Mouse (Mus musculus): ENCODE results near the gene Agfg1. TPM values are rescaled to one million over a fixed set of nuclear protein-coding genes. Genes with fewer than 3 reads are reported as not detected.
"Not testable (repeated sequence)": the region's sequence is repeated elsewhere in the genome, so short reads cannot be mapped to it uniquely, and the experiment has no call there.

Gene Agfg1
- polyA plus RNA-seq, 2 experiments, result 39.6 to 41.8 TPM

GRCm38 (mm10) chr1:82913025-82913424 is 73.7 kb downstream of the Agfg1 start, which contains the start of gene A030005L19Rik:
A030005L19Rik (plus strand) TSS chr1:82913325.
- Histone ChIP-seq H3K27me3 (ENCODE audit: control insufficient read depth, insufficient read depth, low read length) (no peaks in the 10 kb centered on the region), H3K4me1 (ENCODE audit: control insufficient read depth, insufficient read depth, low read length) (no peaks in the 10 kb centered on the region), H3K4me3 (replicated peaks; ENCODE audit: low read length) (no peak within 1 kb of the TSS), H3K9ac (ENCODE audit: low read depth, low read length, severe bottlenecking) (no peak within 1 kb of the TSS), H3K9me3 (ENCODE audit: control insufficient read depth, low read length) (no peaks in the 10 kb centered on the region), H3K27ac (replicated peaks; ENCODE audit: low read depth, low read length) (no peak within 1 kb of the TSS), H3K36me3 (ENCODE audit: control insufficient read depth, insufficient read depth, low read length) (no peaks in the 10 kb centered on the region), H3K4me2 (replicated peaks; ENCODE audit: low read depth, low read length, severe bottlenecking) (no peak within 1 kb of the TSS)
- 87% methylated on average over 3 of the region's 3 CpGs for WGBS
- ATAC-seq (ENCODE audit: low FRiP score, low read depth) (no peak), DNase-seq (ENCODE audit: low spot score) (no peak)
- TF ChIP-seq POLR2A (IDR thresholded peaks at IDR 0.05; ENCODE audit: borderline replicate concordance, extremely low read depth, insufficient read depth, insufficient read length), result no peak

- H3K4me3 ChIP-seq (replicated peaks; ENCODE audit: low read length); ATAC-seq (ENCODE audit: low FRiP score, low read depth); DNase-seq (ENCODE audit: low spot score); H3K4me2 ChIP-seq (replicated peaks; ENCODE audit: low read depth, low read length, severe bottlenecking); H3K27me3 ChIP-seq (ENCODE audit: control insufficient read depth, insufficient read depth, low read length); H3K27ac ChIP-seq (replicated peaks; ENCODE audit: low read depth, low read length); H3K9ac ChIP-seq (ENCODE audit: low read depth, low read length, severe bottlenecking); H3K9me3 ChIP-seq (ENCODE audit: control insufficient read depth, low read length); H3K36me3 ChIP-seq (ENCODE audit: control insufficient read depth, insufficient read depth, low read length); H3K4me1 ChIP-seq (ENCODE audit: control insufficient read depth, insufficient read depth, low read length): not testable (repeated sequence)
- WGBS, result 100% methylated on average over 4 of the region's 5 CpGs
Measured at GRCm38 (mm10) chr1:82913434-82913833, 74.2 kb downstream of the Agfg1 start.

GRCm38 (mm10) chr1:82924650-82925049 is 85.4 kb downstream of the Agfg1 start, which contains the start of gene A030014E15Rik:
A030014E15Rik (plus strand) TSS chr1:82924917.
- no peak for DNase-seq (ENCODE audit: low spot score)
- 85% methylated on average over 6 of the region's 6 CpGs for WGBS
- no peak within 1 kb of the TSS for H3K4me3 ChIP-seq (replicated peaks; ENCODE audit: low read length)
- H3K4me2 ChIP-seq (replicated peaks; ENCODE audit: low read depth, low read length, severe bottlenecking), result no peak within 1 kb of the TSS
- H3K9ac ChIP-seq (ENCODE audit: low read depth, low read length, severe bottlenecking), result no peak within 1 kb of the TSS
- H3K4me1 ChIP-seq (ENCODE audit: control insufficient read depth, insufficient read depth, low read length), result no peaks in the 10 kb centered on the region
- TF ChIP-seq POLR2A (IDR thresholded peaks at IDR 0.05; ENCODE audit: borderline replicate concordance, extremely low read depth, insufficient read depth, insufficient read length), result no peak
- H3K9me3 ChIP-seq (ENCODE audit: control insufficient read depth, low read length), result no peaks in the 10 kb centered on the region
- no peaks in the 10 kb centered on the region for H3K36me3 ChIP-seq (ENCODE audit: control insufficient read depth, insufficient read depth, low read length)
- H3K27ac ChIP-seq (replicated peaks; ENCODE audit: low read depth, low read length), result no peak within 1 kb of the TSS
- ATAC-seq (ENCODE audit: low FRiP score, low read depth), result no peak
- no peaks in the 10 kb centered on the region for H3K27me3 ChIP-seq (ENCODE audit: control insufficient read depth, insufficient read depth, low read length)

GRCm38 (mm10) chr1:82930558-82930957 is 91.3 kb downstream of the Agfg1 start:
- H3K4me3 ChIP-seq (replicated peaks; ENCODE audit: low read length); H3K27ac ChIP-seq (replicated peaks; ENCODE audit: low read depth, low read length); H3K9ac ChIP-seq (ENCODE audit: low read depth, low read length, severe bottlenecking); H3K4me1 ChIP-seq (ENCODE audit: control insufficient read depth, insufficient read depth, low read length); DNase-seq (ENCODE audit: low spot score); H3K36me3 ChIP-seq (ENCODE audit: control insufficient read depth, insufficient read depth, low read length); ATAC-seq (ENCODE audit: low FRiP score, low read depth); H3K9me3 ChIP-seq (ENCODE audit: control insufficient read depth, low read length); H3K4me2 ChIP-seq (replicated peaks; ENCODE audit: low read depth, low read length, severe bottlenecking); H3K27me3 ChIP-seq (ENCODE audit: control insufficient read depth, insufficient read depth, low read length): not testable (repeated sequence)
- 84% methylated on average over 1 of the region's 3 CpGs for WGBS

- not testable (repeated sequence) for H3K4me1 ChIP-seq (ENCODE audit: control insufficient read depth, insufficient read depth, low read length); ATAC-seq (ENCODE audit: low FRiP score, low read depth); H3K4me2 ChIP-seq (replicated peaks; ENCODE audit: low read depth, low read length, severe bottlenecking); H3K27ac ChIP-seq (replicated peaks; ENCODE audit: low read depth, low read length); H3K36me3 ChIP-seq (ENCODE audit: control insufficient read depth, insufficient read depth, low read length); H3K9me3 ChIP-seq (ENCODE audit: control insufficient read depth, low read length); H3K9ac ChIP-seq (ENCODE audit: low read depth, low read length, severe bottlenecking); H3K4me3 ChIP-seq (replicated peaks; ENCODE audit: low read length); H3K27me3 ChIP-seq (ENCODE audit: control insufficient read depth, insufficient read depth, low read length); DNase-seq (ENCODE audit: low spot score)
- WGBS, result no CpG with 5 or more reads among the region's 6 CpGs
Measured at GRCm38 (mm10) chr1:82931326-82931725, 92.0 kb downstream of the Agfg1 start, which contains the start of gene Gm6217. Gm6217 (minus strand) TSS chr1:82931399.

GRCm38 (mm10) chr1:82938666-82939065 is 99.4 kb downstream of the Agfg1 start:
- Histone ChIP-seq H3K9ac (ENCODE audit: low read depth, low read length, severe bottlenecking) (no peak overlapping the region), H3K4me1 (ENCODE audit: control insufficient read depth, insufficient read depth, low read length) (no peaks in the 10 kb centered on the region), H3K4me3 (replicated peaks; ENCODE audit: low read length) (no peak overlapping the region), H3K4me2 (replicated peaks; ENCODE audit: low read depth, low read length, severe bottlenecking) (no peak overlapping the region), H3K27ac (replicated peaks; ENCODE audit: low read depth, low read length) (no peak overlapping the region), H3K27me3 (ENCODE audit: control insufficient read depth, insufficient read depth, low read length) (no peaks in the 10 kb centered on the region), H3K36me3 (ENCODE audit: control insufficient read depth, insufficient read depth, low read length) (no peaks in the 10 kb centered on the region), H3K9me3 (ENCODE audit: control insufficient read depth, low read length) (no peaks in the 10 kb centered on the region)
- WGBS, result 94% methylated on average over 5 of the region's 5 CpGs
- no peak for TF ChIP-seq POLR2A (IDR thresholded peaks at IDR 0.05; ENCODE audit: borderline replicate concordance, extremely low read depth, insufficient read depth, insufficient read length)
- DNase-seq (ENCODE audit: low spot score) (no peak), ATAC-seq (ENCODE audit: low FRiP score, low read depth) (no peak)

DNA sequence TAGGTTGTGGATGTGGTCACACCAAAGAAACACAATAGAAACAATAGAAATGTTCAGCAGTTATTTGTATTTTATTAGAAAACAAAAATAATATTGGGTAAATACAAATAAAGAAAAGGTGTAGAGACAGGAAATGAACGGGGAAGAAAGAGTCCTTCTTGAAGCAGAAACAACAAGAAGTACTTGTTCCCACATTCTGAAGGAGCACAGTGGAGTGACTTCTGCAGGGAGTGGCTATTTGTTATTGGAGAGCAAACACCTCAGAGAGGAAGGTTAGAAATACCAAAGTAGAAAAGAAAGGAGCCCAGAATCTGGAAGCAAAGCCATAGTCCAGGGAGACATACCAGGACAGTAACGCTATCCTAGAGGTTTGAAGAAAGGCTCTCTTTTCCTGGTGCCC is 103.2 kb downstream of the Agfg1 start:
- 86% methylated on average over 1 of the region's 2 CpGs for WGBS
- not testable (repeated sequence) for H3K27me3 ChIP-seq (ENCODE audit: control insufficient read depth, insufficient read depth, low read length); H3K4me1 ChIP-seq (ENCODE audit: control insufficient read depth, insufficient read depth, low read length); H3K36me3 ChIP-seq (ENCODE audit: control insufficient read depth, insufficient read depth, low read length); ATAC-seq (ENCODE audit: low FRiP score, low read depth); H3K4me2 ChIP-seq (replicated peaks; ENCODE audit: low read depth, low read length, severe bottlenecking); H3K9me3 ChIP-seq (ENCODE audit: control insufficient read depth, low read length); H3K4me3 ChIP-seq (replicated peaks; ENCODE audit: low read length); H3K9ac ChIP-seq (ENCODE audit: low read depth, low read length, severe bottlenecking); DNase-seq (ENCODE audit: low spot score); H3K27ac ChIP-seq (replicated peaks; ENCODE audit: low read depth, low read length)

DNA sequence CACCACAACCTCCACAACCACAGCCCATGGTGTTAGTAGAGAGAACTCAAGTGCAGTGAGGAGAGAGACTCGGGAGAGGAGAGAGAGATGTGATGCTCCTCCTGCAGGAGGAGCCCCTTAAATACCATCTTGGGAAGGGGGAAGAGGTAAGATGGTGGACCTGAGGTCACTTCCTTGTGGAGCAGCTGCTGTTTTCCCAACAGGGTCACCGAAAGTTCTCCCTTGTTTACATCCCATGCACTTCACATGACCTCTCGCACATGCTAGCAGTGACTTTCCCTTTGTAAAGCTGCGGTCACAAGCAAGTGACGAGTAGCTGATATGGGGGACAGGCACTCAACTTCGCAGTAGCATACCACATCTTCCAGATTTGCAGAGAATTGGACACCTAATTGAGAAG is 104.0 kb downstream of the Agfg1 start, which contains the start of gene A030003K21Rik:
Gene A030003K21Rik, minus strand, starts transcription at position 94 of the 400 bp plus-strand sequence.
- not testable (repeated sequence) for DNase-seq (ENCODE audit: low spot score); H3K4me1 ChIP-seq (ENCODE audit: control insufficient read depth, insufficient read depth, low read length); H3K27ac ChIP-seq (replicated peaks; ENCODE audit: low read depth, low read length); H3K4me2 ChIP-seq (replicated peaks; ENCODE audit: low read depth, low read length, severe bottlenecking); ATAC-seq (ENCODE audit: low FRiP score, low read depth); H3K27me3 ChIP-seq (ENCODE audit: control insufficient read depth, insufficient read depth, low read length); H3K36me3 ChIP-seq (ENCODE audit: control insufficient read depth, insufficient read depth, low read length); H3K4me3 ChIP-seq (replicated peaks; ENCODE audit: low read length); H3K9me3 ChIP-seq (ENCODE audit: control insufficient read depth, low read length); H3K9ac ChIP-seq (ENCODE audit: low read depth, low read length, severe bottlenecking)
- WGBS, result no CpG with 5 or more reads among the region's 6 CpGs

Measured in limb, embryonic 14.5 days (tissue).